Mouse (Mus musculus): ENCODE data around the gene Rps29.

Gene Rps29

GRCm38 (mm10) chr12:69127626-69128025, 31.4 kb downstream of the Rps29 start:
- no peak for DNase-seq

- no peak for DNase-seq
Measured at GRCm38 (mm10) chr12:69127170-69127569, 31.8 kb downstream of the Rps29 start.

GRCm38 (mm10) chr12:69125066-69125465, 33.9 kb downstream of the Rps29 start:
- DNase-seq = no peak

- no peak for DNase-seq
Measured at GRCm38 (mm10) chr12:69122801-69123200, 36.2 kb downstream of the Rps29 start.

GRCm38 (mm10) chr12:69119908-69120307, 39.1 kb downstream of the Rps29 start:
- DNase-seq = no peak
